Mouse (Mus musculus): ENCODE measurements around the gene Proca1.

Gene Proca1

GRCm38 (mm10) chr11:78193113-78193512 is at the start of gene Proca1:
TSS of gene Proca1 (plus strand) at chr11:78193392.
- DNase-seq = no peak

DNA sequence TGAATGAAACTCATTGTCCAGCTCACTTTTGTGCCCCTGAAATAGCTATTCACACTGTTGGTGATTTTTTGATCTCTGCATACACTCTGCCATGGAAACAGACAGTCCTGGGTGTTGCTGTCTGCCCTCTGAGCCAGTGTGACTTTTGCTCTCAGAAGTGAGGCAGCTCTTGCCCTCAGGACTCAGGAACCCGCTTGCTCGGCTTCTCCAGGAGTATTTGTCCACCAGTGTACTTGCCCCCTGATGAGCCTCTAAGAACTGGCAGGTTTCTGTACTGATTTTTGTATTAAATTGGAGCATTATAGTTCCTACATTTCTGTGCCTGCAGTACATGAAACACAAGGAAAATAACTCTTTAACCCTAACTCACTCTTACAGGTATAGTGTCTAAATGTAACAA is 49.7 kb upstream of the Proca1 start:
- no peak for DNase-seq

DNA sequence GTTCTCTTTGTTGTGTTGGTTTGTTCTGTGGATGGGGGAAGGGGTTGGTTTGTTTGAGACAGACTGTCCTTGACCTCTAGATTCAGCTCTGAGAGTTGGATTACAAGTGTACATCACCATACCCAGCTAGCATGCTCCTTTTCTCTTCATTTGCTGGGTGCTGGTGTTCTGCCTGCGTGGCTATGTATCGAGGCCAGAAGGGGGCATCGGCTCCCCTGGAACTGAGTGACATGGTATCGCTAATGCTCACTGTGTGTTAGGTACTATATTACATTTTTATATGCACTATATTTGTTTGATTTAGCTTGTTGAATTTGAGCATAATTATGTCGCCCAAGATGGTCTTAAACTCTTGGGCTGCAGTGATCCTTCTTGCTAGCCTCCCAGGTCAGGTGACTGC is 47.0 kb upstream of the Proca1 start:
- DNase-seq = no peak

- DNase-seq = no peak
Observed at GRCm38 (mm10) chr11:78146707-78147543, 46.3 kb upstream of the Proca1 start.

- no peak for DNase-seq
Observed at GRCm38 (mm10) chr11:78151161-78151560, 42.0 kb upstream of the Proca1 start.

GRCm38 (mm10) chr11:78152299-78153231 is 40.6 kb upstream of the Proca1 start:
- peak; percentile 89 for DNase-seq

DNA sequence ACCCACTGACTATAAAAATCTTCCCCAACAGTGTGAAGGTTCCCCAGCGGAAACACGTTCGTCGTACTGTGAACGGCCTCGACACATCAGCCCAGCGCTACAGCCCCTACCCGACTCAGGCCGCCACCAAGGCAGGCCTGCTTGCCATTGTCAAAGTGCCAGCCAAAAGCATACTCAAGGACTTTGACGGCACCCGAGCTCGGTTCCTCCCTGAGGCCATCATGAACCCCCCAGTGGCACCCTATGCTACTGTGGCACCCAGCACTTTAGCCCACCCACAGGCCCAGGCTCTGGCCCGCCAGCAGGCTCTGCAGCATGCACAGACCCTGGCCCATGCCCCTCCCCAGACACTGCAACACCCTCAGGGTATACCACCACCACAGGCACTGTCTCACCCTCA is 39.4 kb upstream of the Proca1 start:
- DNase-seq = peak; percentile 31

GRCm38 (mm10) chr11:78155674-78156073 is 37.5 kb upstream of the Proca1 start:
- peak; percentile 30 for DNase-seq

- no peak for DNase-seq
Observed at GRCm38 (mm10) chr11:78156156-78156699, 37.0 kb upstream of the Proca1 start.

GRCm38 (mm10) chr11:78159096-78159495 is 34.1 kb upstream of the Proca1 start:
- DNase-seq = peak; percentile 85

- peak; percentile 52 for DNase-seq
Observed at GRCm38 (mm10) chr11:78159557-78159956, 33.6 kb upstream of the Proca1 start.

DNA sequence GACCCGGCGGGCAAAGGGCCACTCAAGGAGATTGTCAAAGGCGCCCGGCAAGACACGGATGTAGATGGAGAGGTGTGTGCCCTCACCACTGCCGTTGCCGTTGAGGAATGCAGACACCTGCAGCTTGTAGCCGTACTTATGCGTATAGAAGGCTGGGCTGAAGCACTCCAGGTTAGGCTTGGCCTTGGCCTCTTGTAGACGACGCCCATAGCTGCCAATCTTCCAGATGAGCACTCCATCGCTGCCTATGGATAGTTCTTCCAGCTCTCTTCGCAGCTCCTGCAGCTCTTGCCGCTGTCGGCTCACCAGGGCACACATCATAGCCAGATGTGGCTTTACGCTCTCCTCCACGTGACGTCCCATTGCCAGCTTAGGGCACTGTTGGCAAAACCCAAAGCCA is 33.0 kb upstream of the Proca1 start:
- DNase-seq = peak; percentile 36

- DNase-seq = no peak
Observed at GRCm38 (mm10) chr11:78160675-78161074, 32.5 kb upstream of the Proca1 start.

DNA sequence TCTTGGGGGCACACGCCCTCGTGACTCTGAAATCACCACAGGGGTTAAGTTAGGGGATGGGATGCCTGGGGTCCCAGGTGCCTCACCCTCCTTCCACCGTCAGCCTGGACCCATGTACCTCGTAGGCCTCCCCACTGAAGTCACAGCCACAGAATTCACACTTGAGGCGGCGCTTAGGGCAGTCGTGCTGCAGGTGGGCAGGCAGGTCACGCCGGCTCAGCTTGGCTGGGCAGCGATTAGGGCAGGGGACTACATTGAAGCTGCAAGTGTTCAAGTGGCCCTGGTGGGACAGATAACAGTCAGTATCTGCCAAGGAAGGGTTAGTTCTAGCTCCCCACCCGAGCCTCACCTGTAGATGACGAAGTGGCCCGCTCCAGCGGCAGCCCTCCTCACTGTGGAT is 32.0 kb upstream of the Proca1 start:
- DNase-seq = no peak

GRCm38 (mm10) chr11:78161968-78162367 is 31.2 kb upstream of the Proca1 start:
- DNase-seq = peak; percentile 52

GRCm38 (mm10) chr11:78162504-78162903 is 30.7 kb upstream of the Proca1 start:
- DNase-seq = peak; percentile 36

DNA sequence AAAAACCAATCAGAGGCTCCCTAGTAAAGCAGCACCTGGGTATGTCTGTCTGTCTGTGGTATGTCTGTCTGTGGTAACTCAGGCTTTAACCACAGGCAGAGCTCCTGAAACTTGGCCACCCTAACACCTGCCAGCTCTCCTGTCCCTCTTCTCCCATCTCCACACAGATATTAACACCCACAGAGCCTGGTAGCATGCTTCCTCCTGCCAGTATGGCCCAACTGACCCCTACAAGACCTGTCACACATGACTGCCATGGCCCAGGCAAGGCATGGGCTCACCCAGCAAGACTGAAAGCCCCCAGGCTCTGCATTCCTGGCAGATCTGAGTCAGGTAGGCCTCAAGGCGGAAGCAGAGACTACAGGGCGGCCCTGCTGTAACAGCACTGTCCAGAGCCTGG is 30.1 kb upstream of the Proca1 start:
- no peak for DNase-seq

DNA sequence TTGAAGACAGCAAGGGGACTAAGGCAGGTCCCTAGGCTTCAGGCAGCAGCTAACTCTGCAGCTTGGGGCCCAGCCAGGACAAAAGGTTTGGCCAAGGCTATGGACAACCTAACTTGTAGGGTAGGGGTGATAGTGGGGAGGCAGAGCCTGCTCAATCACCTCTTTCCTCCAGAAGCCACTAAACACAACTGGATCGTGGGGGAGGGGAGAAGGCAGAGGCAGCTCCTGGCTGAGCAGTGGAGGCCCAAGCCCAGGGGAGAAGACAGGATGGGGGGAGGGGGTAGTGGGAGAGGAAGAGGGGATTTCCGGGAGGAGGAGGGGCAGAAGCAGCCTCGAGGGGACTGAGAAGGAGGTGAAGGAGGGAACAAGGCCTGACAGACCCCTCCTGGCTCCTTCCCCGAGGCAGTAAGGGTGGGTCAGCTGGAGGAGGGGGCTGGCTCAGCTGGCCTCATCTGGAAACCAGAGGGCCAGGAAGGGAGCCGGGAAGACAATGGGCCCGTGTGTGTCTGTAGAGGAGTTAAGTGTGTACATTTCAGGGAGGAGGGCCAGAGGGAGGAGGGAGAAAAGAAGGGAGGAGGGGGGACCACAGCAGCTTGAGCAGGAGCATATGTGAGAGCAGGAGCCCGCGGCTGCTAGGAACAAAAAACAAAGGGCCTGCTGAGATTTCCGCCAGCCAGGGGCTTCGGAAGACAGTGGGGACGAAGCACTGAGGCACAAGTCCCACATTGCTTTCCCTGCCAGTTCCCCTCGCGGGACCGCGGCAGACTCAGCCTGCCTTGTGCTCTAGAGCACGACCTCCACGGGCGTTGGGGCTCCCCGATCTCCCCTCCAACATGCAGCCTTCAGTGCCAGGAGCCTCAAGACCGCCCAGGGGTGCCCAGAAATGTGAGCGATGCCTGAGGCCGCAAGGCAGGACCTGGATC is 29.2 kb upstream of the Proca1 start:
- DNase-seq = peak; percentile 53

GRCm38 (mm10) chr11:78164604-78164923 is 28.6 kb upstream of the Proca1 start:
- DNase-seq = no peak

DNA sequence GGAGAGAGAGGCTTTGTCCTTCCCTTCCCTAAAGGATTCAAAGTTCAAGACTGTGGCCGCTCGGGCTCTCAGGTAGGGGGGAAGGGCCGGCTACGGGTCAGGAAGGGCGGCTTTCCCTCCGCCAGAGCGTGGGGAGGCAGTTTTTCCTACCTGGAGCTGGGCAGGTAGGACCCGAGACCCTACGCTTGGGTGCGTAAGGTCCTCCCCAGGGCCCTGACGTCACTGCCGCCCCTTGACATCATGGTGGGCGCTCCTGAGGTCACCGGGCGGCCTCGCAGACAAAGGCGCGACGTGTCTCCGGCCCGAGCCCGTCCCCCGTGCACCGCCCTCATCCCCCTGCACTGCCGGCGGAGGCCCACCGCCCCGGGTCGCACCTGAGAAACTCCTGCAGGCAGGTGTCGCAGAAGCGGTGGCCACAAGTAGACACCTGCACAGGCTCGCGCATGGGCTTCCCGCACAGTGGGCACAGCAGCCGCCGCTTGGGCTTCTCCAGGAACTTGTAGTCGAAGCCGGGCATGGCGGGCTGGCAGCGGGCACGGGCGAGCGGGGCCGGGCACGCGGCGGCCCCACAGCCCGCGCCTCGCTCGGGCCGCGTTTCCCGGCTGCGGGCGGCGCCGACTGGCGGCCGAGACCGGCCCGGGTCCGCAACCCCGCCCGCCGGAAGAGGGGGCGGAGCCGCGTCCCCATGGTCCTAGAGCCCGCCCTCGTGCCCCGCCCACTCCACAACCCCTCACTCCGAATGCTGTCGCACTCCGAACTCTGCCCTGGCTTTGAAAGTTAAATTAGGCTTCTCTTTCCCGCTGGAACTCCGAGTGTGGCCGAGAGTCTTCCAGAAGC is 28.1 kb upstream of the Proca1 start, which contains the start of gene Traf4:
TSS of gene Traf4 (minus strand) at position 666 of the 837 bp plus-strand sequence.
- peak; percentile 75 for DNase-seq

- DNase-seq = peak; percentile 67
Observed at GRCm38 (mm10) chr11:78165761-78166109, 27.5 kb upstream of the Proca1 start.

DNA sequence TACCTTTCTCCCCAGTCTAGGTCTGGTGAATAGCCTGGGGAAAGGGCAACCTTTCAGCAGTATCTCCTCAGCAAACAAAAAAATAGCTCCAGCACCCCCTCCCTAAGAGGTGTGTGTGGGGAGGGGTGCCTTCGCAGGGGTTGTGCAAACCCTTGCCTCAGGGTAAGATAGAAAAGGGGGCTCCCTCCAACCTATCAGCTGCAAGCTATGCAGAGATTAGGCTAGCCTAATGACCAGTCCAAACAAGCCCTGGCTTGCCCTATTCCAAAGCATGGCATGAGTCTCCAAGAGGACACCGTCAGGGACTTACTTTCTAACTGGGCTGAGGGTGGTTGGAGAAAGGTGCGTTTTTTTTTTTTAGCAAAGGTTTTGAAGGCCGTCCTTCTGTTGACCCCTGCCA is 27.0 kb upstream of the Proca1 start:
- DNase-seq = peak; percentile 31

Data from cerebellum, adult 9-11 months (tissue).